Mouse (Mus musculus) neutrophil, adult 65 days (primary cell): Measurements from ENCODE around the gene Sntb2. TPM values are rescaled to one million over a fixed set of nuclear protein-coding genes. Genes with fewer than 3 reads are reported as not detected.

ENCODE experiments used
- total RNA-seq: library from RNA; stranded (reverse); gene quantifications from 2 replicates; pipeline ENCODE4 v1.2.4, GENCODE M21; 2023

The Sntb2 gene
- total RNA-seq = 23.7 and 26.7 TPM in 2 replicates

DNA sequence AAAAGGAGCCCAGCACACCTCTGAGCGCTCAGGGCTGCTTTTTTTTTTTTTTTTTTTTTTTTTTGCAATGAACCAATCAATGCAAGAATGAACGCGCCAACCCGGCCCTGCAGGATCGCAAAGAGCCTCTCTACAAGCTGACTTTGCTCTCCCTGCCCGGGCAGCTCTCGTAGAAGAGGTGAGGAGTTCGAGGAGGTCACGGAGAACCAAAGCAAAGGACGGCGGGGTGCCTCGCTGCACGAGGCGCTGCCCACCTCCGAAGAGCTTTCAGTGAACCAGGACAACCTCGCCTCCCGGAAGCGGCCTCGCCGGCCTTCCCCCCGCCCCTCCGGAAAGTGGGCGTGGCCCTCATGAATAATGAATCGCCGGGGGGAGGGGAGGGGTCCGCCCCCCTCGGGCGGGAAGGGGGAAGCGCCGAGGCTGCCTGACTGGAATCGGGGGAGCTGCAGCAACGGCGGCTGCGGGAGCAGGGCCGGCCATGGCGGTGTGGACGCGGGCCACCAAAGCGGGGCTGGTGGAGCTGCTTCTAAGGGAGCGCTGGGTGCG, at the start of gene Sntb2:
TSS of gene Sntb2 (plus strand) at position 427 of the 546 bp plus-strand sequence.

DNA sequence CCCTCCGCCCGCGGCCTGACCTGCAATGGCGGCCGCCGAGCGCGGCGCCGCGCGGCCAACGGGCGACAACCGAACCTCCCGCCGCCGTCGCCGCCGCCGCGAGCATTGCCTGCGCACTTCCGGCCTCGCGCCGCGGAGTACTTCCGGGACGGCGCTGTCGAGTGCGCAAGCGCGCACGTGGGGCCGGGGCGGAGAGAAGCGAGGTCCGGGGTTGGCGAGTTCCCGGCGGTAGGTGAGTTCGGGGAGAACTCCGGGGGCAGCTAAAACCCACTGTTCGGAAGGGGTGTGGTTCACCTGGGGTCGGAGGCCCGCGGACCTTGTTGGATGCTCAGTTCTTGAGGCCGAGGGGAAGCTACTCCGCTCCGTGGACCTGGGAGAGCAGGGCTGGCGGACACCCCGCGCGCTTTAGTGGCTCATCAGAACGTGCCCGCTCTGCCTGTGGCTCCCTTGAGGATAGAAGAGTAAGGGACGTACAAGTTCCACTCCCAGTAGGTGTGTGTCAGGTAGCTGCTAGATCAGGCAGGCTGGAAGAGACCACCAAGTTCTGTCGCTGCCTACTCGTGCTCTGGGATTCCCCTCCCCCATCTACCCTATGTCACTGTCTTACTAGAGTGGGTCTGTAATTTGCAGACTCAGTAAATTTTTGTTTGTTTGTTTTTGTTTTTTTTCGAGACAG, 41.9 kb upstream of the Sntb2 start, which contains the start of gene Utp4:
TSS of gene Utp4 (plus strand) at position 156 of the 676 bp plus-strand sequence.

DNA sequence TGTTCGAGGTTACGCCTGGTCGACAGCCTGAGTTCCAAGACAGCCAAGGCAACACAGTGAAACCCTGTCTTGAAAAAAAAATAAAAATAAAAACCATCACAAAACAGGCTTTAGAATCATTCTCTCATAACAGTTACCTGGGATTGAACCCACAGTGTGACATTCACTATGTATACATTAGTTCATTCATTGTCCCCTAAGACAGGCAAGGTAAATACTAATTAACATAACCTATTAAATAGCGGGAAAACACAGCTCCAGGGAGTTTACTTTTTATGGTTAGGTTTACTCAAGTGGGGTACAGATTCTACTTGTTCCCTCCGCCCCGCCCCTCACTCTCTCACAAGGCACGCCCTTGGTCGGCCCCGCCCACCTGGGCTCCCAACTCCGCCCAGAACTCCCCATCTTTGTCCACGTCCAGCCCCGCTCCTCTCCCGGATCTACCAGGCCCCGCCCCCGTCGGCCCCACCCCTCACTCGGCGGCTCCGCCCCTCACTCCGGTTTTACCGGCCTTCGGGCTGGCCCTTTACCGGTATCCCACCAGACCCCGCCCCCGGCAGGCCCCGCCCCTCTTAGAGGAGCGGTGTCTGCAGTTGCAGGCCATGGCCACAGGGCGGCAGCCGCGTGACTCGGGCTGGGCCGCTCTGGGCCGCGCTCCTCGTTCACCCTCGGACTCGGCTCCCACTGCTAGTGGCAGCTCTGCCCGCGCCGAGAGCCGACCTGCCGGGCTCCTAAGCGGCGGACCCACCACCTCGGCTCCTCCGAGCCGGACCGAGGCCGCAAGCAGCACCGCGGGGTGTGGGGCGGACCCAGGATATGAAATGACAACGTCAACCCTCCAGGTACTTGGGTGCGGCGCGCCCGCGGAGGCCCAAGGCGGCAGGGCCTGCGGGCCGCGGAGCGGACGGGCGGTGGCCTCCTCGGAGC, 95.4 kb downstream of the Sntb2 start, which contains the start of gene Vps4a:
TSS of gene Vps4a (plus strand) at position 573 of the 927 bp plus-strand sequence.

DNA sequence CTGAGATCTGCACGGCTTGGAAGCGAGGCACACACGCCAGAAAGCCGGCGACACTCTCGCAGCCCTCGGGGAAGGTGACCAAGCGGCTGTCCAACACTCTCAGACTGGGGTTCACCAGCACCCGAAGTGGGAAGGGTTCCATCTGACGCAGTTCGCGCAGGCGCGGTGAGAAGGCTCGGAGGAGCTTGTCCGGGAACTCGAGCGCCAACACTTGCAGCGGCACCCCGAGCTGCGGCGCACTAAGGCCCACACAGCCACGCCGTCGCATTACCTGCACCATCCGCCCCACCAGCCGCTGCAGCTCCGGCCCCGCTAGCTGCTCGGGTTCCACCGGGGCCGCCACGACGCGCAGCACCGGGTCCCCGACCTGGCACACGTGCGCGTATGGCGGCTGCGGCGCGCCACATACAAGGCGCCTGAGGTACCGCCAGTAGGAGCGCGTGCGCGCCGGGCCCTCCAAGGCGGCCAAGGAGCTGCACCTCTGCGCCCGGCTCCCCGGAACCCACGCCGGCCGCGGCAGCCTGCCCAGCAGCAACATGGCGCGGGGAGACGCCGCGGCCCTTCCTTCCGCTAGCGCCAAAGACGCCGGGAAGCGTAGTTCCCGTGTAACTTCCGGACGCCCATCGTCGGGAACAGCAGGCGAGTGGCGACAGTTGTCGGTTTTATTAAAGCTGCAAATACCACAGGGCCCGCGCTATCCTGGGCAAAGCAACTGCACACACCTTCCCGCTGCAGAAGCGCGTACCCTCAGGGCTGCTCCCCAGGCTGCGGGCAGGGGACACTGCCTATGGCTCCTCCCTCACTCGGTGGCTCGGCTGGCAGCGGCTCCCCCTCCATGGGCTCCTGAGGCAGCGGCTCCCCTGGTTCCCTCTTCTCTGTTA, 112.8 kb downstream of the Sntb2 start, which contains the start of gene Pdf:
TSS of gene Pdf (minus strand) at position 554 of the 881 bp plus-strand sequence.

DNA sequence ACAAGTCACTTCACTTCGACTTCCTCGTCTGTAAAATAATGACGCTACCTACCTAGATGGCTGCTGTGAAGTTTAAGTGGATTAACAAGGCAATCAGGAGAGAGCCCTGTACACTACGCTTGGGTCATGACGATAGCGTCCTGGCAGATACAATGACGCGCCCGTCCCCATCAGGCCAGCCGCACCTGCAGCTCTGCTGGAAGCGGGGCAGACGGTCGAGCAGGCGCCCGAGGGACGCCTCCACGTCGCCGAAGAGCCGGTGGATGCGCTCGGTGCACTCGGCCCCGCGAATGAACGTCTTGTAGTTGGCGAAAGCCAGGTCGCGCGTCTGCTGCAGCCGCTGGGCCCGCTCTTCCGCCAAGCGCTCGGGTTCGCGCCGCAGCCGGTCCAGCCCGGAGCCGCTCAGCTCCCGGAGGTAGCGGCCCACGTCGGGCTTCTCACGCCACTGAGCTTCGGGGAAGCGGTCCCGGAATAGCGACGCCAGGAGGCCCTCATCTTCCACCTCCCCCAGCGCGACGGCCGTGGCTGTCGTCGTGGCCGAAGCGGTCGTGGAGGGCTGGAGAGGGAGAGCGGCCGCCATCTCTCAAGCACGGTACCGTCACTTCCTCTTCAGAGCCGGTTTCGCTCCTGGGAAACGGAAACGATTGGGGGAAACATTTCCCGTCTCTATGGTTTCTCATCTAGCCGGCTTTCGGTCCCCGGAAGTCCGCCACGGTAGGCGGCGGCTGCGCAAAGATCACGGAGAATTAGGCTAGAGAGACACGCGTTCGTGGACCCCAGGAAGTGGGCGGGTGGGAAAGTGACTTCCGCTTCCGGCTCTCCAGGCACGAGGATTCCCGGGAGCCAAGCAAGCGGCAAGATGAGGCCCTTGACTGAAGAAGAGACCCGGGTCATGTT, 120.8 kb downstream of the Sntb2 start, which contains the start of the genes Cog8 and Nip7:
TSS of gene Cog8 (minus strand) at position 614 of the 897 bp plus-strand sequence.
TSS of gene Nip7 (plus strand) at position 802 of the 897 bp plus-strand sequence.

DNA sequence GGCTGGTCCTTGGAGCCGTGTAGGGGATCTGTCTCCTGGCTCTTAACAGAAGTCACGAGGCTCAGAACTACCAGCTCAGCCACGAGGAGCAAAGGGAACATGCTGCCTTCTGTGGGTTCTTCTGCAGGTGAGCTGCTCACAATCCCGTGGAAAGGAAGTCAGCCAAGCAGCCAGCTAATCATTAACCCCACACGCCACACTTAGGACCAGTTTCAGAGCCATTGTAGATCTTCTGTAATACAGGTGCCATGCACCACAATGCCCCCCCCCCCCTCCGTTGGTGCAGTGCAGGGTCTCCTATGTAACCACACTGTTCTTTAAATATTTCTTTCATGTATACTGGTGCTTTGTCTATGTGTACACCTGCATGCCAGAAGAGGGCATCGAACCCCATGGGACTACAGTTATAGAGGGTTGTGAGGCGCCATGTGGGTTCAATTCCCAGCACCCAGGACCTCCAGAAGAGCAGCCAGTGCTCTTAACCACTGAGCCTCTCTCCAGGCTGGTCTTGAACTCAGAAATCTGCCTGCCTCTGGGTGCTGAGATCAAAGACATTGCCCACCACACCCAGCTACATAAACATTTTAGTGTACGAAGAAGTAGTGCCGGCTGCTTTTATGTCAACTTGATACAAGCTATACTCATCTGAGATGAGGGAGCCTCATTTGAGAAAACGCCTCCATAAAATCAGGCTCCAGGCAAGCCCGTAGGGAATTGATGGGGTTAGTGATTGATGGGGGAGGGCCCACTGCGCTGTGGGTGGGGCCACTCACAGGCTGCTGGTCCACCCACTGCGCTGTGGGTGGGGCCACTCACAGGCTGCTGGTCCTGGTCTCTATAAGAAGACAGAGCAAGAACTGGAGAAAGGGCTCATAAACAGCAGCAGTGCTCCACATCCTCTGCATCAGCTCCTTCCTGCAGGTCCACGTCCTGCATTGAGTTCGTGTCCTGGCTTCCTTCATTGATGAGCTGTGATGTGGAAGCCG, 130.3 kb downstream of the Sntb2 start, which contains the start of gene Tmed6:
TSS of gene Tmed6 (minus strand) at position 134 of the 986 bp plus-strand sequence.

Other genes with a start within 250 kb of the Sntb2 start
- 0.07 and 0.28 TPM in 2 replicates for gene Has3, start 65.5 kb upstream of the Sntb2 start, total RNA-seq
- gene Utp4, start 42.1 kb upstream of the Sntb2 start, total RNA-seq = 10.3 and 13.7 TPM in 2 replicates
- gene Vps4a, start 95.5 kb downstream of the Sntb2 start, total RNA-seq = 25.9 and 27.6 TPM in 2 replicates
- 2.4 and 3.7 TPM in 2 replicates for gene Pdf, start 112.9 kb downstream of the Sntb2 start, total RNA-seq
- gene Cog8, start 120.9 kb downstream of the Sntb2 start, total RNA-seq = 14.4 and 21.1 TPM in 2 replicates
- gene Nip7, start 121.1 kb downstream of the Sntb2 start, total RNA-seq = 19.1 and 24.6 TPM in 2 replicates
- gene Tmed6, start 129.9 kb downstream of the Sntb2 start, total RNA-seq = not detected in 2 replicates
- 11.5 and 12.7 TPM in 2 replicates for gene Terf2, start 160.8 kb downstream of the Sntb2 start, total RNA-seq
- 15.6 and 18.6 TPM in 2 replicates for gene Cyb5b, start 214.9 kb downstream of the Sntb2 start, total RNA-seq